Mouse (Mus musculus) left cerebral cortex, adult 8-10 months (tissue): Measurements from ENCODE around the gene Rpusd1. TPM values are rescaled to one million over a fixed set of nuclear protein-coding genes. Genes with fewer than 3 reads are reported as not detected.
"Not testable (repeated sequence)": the region's sequence is repeated elsewhere in the genome, so short reads cannot be mapped to it uniquely, and the experiment has no call there.

Source experiments
- DNase-seq, 2 experiments: peaks; one replicate each; pipeline ENCODE4 v3.0.0; 2022; ENCODE audit warnings: low spot score in 2 of 2
- total RNA-seq, 4 experiments: library from RNA; stranded (reverse); gene quantifications; 2 replicates each; pipeline ENCODE4 v1.2.4; 2022

The Rpusd1 gene
- total RNA-seq, 4 experiments from 2014 or later = 55.9 to 61.2 (median 58.2) TPM

GRCm38 (mm10) chr17:25735745-25736144 is 8.3 kb downstream of the Rpusd1 start, which contains the start of gene Mslnl:
TSS of gene Mslnl (plus strand) at chr17:25736042.
- no peak for DNase-seq

- DNase-seq = no peak
Observed at GRCm38 (mm10) chr17:25738861-25739260, 11.4 kb downstream of the Rpusd1 start.

GRCm38 (mm10) chr17:25741471-25741870 is 14.0 kb downstream of the Rpusd1 start:
- DNase-seq = not testable (repeated sequence)

GRCm38 (mm10) chr17:25743831-25744230 is 16.4 kb downstream of the Rpusd1 start:
- no peak for DNase-seq

DNA sequence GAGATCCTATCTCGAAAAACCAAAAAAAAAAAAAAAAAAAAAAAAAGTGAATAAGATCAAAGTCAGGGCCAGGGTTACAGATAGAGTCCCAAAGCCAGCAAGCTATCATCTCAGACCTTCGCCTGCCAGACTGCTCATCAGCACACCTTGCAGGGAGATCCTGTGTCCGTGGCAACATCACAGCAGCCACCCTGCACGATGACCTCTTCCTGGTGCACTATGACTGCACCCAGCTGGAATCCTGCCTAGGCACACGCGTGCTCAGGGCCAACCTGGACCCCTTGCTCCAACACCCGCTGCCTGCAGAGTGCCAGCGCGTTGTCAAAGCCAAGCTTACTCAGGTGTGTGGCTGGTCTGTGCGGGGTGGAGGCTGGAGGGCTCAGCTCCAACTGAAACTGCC is 16.8 kb downstream of the Rpusd1 start:
- no peak for DNase-seq

DNA sequence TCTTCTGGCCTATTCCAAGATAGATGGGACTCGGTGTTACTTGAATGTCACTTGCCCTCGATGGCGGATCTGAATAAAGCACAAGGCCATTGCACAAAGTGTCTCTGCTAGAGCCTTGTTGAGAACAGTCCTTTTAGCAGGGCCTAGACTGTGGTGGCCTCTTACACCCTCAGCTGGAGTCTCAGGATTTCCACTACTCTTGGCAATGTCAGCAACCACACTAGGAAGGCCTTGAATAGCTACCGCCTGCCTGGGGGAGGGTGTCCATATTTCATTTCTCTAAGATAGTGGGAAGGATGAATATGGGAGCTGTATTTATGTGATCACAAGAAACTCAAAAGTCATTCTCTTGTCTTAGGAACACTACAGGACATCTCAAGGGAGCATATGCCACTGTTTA is 20.8 kb downstream of the Rpusd1 start:
- DNase-seq = no peak

DNA sequence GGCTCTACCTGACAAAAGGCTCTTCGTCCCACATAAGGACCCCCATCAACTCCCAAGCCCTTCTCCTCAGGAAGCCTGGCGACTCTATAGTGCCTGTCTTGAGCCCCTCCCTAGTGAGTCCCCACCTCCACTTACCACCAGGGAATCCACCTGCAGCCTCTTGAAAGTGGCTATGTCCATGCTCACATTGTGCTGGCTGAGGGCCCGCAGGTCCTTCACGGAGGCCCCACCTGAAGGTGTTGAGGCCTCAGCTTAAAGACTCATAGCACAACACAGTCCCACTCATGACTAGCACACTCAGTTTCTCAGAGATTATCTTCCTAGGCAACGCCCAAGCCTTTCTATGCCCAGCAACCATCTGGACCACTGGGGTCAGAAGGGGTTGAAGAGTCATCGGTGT is 21.8 kb downstream of the Rpusd1 start:
- no peak for DNase-seq

DNA sequence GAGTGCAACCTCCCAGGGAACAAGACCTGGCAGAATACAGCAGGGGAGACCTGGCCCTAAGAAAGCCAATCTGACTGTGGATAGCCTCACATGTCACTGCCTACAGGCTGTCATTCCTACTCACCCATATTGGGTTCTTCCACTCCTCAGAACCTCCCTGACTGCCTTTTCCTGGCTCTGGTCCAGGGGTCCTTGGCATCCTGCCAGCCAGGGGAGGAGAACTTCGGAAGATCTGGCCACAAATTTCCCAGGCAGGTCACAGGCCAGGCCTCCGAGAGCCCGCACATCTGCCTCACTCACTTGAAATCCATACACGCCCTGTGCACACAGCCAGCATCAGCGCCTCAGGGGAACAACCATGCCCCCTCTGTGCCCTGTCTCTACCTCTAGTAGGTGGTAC is 24.0 kb downstream of the Rpusd1 start:
- no peak for DNase-seq

- no peak for DNase-seq
Observed at GRCm38 (mm10) chr17:25754241-25754640, 26.8 kb downstream of the Rpusd1 start, which contains the start of gene Msln. TSS of gene Msln (minus strand) at chr17:25754378.

DNA sequence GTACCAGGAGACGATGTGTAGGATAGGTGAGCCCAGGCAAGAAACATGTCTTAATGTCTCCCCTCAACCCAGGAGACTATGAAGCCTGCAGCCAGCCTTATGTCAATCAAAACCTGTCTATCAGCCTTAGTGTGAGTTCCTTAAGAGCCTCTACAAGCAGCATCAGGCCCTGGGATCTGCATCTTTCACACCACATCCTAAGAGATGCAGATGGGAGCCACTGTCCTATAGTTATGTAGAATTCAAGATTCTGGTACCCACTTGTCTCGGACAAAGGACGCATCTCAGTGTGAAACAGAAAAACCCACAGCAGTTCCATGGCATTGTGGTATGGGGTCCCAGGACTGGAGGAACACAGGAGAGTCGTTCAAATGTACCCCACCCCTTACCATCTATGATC is 27.6 kb downstream of the Rpusd1 start:
- DNase-seq = no peak

- no peak for DNase-seq
Observed at GRCm38 (mm10) chr17:25755627-25756377, 28.3 kb downstream of the Rpusd1 start.

- DNase-seq = no peak
Observed at GRCm38 (mm10) chr17:25756378-25757242, 29.1 kb downstream of the Rpusd1 start.

- DNase-seq = no peak
Observed at GRCm38 (mm10) chr17:25757691-25758090, 30.2 kb downstream of the Rpusd1 start.

DNA sequence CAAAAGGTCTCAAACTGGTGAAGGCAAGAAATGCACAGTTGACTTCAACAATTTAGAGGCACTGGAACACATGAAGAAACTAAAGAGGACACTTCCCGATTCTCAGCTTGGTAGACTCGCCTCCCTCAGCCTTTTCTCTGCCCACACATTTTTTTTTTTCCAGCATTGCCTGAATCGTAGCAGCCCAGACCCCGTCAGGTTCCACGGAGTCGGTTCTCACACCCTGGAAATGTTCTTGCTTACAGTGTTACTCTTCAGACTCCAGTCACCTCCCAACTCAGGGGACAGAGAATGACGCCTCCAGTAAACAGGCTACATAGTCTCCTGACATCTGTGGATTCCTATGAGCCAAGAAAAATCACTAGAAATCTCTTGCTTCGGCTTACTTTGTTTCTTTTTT is 32.7 kb downstream of the Rpusd1 start:
- no peak for DNase-seq

DNA sequence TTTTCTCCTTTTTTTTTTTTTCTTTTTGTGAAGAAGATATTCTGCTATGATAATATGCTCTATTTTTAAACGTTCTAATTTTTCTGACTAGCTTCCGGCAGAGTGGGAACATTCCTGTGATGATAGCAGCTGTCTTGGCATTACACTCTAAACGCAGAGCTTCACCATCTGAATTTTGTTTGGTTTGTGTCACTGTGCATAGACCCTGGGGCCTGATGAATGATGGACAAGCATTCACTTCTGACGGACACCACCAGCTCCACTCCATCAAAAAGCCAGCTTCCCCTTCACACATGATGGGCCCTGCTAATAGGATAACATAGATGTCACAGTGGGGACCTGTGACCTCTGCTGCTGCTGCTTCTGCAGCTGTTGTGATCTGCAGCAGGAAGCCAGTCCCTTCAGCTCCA is 34.1 kb downstream of the Rpusd1 start:
- no peak for DNase-seq

GRCm38 (mm10) chr17:25762591-25762990 is 35.1 kb downstream of the Rpusd1 start:
- no peak for DNase-seq

DNA sequence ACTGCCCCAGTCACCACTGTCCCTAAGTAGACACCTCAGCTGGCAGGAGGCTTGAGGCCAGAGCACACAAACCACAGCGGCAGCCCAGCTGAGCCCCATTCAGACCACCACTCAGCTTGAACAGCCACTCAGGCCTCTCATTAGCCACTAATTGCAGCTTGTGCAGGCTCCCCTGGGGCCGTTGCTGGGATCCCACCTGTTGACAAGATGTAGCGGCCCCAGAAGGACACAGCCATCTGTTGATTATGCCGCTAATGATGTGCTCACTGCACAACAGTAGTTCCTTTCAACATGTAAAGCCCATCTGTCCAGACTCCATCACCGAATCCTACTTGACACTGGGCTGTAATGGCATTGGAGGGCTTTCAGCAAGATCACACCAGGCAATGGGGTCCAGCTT is 38.4 kb downstream of the Rpusd1 start:
- DNase-seq = no peak

DNA sequence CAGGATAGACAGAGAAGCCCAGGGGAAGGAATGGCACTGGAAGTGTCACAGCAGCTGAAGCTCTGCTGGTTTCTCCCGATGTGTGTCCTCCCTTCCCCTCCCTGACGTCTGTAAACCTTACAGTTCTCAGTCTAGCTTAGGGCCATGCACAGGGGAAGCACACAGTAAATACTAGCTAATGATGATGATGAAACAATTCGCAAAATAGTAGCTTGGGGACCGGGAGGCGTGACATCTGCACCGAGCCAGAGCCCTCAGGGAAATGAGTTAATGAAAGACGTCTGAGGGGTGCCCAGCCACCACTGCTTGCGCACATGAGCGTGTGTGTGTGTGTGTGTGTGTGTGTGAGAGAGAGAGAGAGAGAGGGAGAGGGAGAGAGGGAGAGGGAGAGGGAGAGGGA is 41.9 kb downstream of the Rpusd1 start:
- no peak for DNase-seq

- DNase-seq = peak; percentile 94 to 97
Observed at GRCm38 (mm10) chr17:25773549-25774120, 46.2 kb downstream of the Rpusd1 start, which contains the start of gene Narfl. TSS of gene Narfl (plus strand) at chr17:25773776.

- DNase-seq = no peak
Observed at GRCm38 (mm10) chr17:25775318-25776062, 48.0 kb downstream of the Rpusd1 start.

DNA sequence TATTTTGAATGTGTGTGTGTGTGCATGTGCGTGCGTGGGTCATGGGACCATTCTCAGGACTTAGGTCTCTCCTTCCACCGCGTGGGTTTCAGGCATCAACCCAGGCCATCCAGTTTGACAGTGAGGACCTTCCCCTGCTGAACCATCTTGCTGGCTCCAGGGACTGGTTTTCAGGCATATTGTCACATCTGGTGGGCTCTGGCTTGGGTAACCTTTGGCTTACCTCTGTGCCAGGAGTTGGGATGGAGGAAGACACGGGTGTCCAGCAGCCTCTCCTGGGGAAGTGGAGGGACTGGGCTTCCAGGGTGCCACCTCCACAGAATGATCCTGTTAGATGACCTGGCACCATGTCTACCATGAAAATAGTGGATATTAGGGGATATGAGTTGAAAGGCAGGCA is 50.5 kb downstream of the Rpusd1 start:
- DNase-seq = no peak
